Mouse (Mus musculus): ENCODE measurements around the gene Tex35. TPM values are rescaled to one million over a fixed set of nuclear protein-coding genes. Genes with fewer than 3 reads are reported as not detected.

Tex35 gene
- not detected in 2 replicates for total RNA-seq (2017)

DNA sequence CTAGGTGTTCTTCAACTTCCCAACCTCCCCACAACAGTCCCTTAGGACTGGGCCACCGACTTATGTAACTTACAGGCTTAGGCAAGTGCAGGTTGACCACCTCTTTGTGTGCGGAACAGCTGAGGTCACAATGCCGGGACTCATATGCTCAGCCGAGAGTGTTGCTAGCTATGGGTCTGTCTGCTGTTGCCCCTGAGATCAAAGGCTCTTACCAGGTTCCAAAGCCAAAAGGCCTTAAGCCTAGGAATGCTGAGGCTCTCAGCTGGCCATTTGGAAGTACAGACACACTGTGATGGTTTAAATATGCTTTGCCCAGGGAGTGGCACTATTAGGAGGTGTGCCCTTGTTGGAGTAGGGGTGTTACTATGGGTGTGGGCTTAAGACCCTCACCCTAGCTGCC lies at the start of gene Tex35:
Gene Tex35 (minus strand): TSS at position 101 of the 400 bp plus-strand sequence.
- ATAC-seq (replicated peaks in 1 of 2; ENCODE audit: insufficient read depth in 1 of 2, low FRiP score in 2 of 2, low TSS enrichment in 1 of 2, low read depth in 1 of 2, poor library complexity in 2 of 2, severe bottlenecking in 2 of 2), result no peak

DNA sequence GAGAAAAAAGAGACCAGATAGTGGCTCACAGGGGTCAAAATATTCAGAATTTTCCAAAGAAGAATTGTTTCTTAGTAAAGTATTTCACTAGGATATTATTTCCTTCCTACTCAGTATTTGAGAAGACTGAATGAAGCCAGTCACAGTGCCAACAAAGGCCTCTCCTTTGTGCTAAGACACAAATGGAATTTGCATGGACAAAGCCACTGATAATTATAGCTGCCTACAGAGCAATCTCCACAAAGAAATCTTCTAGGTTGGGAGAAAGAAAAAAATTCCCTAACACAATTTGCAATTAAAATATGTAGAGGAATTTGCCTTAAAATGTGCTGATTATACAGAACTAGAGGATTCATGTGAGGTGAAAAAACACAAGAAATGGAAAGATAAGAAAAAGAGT lies 45.3 kb upstream of the Tex35 start:
- ATAC-seq (replicated peaks in 1 of 2; ENCODE audit: insufficient read depth in 1 of 2, low FRiP score in 2 of 2, low TSS enrichment in 1 of 2, low read depth in 1 of 2, poor library complexity in 2 of 2, severe bottlenecking in 2 of 2), result no peak

GRCm38 (mm10) chr1:157150107-157150506 lies 41.6 kb upstream of the Tex35 start:
- ATAC-seq (replicated peaks in 1 of 2; ENCODE audit: insufficient read depth in 1 of 2, low FRiP score in 2 of 2, low TSS enrichment in 1 of 2, low read depth in 1 of 2, poor library complexity in 2 of 2, severe bottlenecking in 2 of 2), result no peak

GRCm38 (mm10) chr1:157144621-157145020 lies 36.1 kb upstream of the Tex35 start:
- no peak for ATAC-seq (replicated peaks in 1 of 2; ENCODE audit: insufficient read depth in 1 of 2, low FRiP score in 2 of 2, low TSS enrichment in 1 of 2, low read depth in 1 of 2, poor library complexity in 2 of 2, severe bottlenecking in 2 of 2)

DNA sequence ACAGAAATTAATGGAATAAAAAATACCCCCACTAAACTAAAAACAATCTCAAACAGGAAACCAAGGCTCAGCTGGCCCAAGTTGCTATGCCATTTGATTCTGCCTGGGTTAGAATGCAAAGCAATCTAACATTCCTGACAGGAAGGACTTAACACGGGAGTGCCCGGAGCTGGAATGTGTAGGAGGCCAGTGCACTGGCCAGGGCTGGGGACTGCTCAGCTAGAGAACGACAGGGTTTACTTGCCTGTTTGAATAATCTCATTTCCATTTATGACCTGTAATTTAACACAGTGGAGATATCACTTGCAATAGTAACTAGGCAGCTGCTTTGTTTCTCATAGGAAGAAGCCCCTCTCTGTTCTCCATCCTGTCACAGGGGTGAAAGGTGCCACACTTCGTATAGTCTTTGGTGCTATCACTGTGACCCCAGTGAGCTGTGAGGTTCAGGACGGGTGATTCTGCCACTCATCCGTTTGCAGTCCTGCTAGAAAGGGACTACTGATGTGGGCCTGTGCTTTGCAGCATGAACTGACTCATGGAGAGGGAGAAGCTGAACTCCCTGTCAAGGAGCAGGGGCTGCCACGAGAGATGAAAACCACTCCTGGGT lies 34.9 kb upstream of the Tex35 start:
- no peak for ATAC-seq (replicated peaks in 1 of 2; ENCODE audit: insufficient read depth in 1 of 2, low FRiP score in 2 of 2, low TSS enrichment in 1 of 2, low read depth in 1 of 2, poor library complexity in 2 of 2, severe bottlenecking in 2 of 2)

- ATAC-seq (replicated peaks in 1 of 2; ENCODE audit: insufficient read depth in 1 of 2, low FRiP score in 2 of 2, low TSS enrichment in 1 of 2, low read depth in 1 of 2, poor library complexity in 2 of 2, severe bottlenecking in 2 of 2), result no peak
These were observed 32.5 kb upstream of the Tex35 start for GRCm38 (mm10) chr1:157141014-157141413.

DNA sequence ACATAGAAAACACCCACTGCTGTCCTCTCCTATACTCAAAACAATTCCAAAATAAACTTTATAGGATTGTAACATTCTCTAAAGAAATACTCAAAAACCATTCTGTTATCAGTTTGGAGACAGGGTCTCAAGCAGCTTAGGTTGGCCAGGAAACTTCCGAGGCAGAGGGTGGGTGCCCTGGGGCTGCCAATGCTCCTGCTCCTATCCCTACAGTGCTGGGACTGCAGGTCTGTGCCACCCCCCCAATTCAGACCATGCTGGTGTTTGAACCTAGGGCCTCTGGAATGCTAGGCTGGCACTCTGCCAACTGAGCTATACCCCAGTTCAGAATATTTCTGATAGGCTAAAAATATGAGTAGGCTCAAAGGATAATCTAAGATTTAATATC lies 29.4 kb upstream of the Tex35 start:
- ATAC-seq (replicated peaks in 1 of 2; ENCODE audit: insufficient read depth in 1 of 2, low FRiP score in 2 of 2, low TSS enrichment in 1 of 2, low read depth in 1 of 2, poor library complexity in 2 of 2, severe bottlenecking in 2 of 2), result no peak

- no peak for ATAC-seq (replicated peaks in 1 of 2; ENCODE audit: insufficient read depth in 1 of 2, low FRiP score in 2 of 2, low TSS enrichment in 1 of 2, low read depth in 1 of 2, poor library complexity in 2 of 2, severe bottlenecking in 2 of 2)
These were observed 28.8 kb upstream of the Tex35 start for GRCm38 (mm10) chr1:157137132-157137853.

DNA sequence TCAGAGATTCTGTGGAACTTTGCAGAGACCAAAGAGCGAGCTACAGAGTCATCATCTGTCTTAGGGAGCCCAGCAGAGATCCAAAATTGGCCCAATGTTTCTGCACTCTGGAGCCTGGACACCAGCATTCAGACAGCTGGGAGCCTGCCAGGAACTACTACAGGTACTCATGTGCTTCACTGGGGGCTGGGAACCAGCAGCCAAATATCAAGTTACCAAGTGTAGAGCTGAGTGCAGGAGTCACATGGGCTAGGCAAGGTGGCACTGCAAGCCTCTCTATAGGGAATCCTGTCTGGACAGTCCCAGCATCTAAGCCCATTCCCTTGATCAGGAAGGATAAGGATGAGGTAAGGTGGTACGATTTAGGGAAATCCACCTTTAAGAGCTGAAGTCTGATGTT lies 19.7 kb upstream of the Tex35 start:
- ATAC-seq (replicated peaks in 1 of 2; ENCODE audit: insufficient read depth in 1 of 2, low FRiP score in 2 of 2, low TSS enrichment in 1 of 2, low read depth in 1 of 2, poor library complexity in 2 of 2, severe bottlenecking in 2 of 2), result no peak

GRCm38 (mm10) chr1:157123836-157124235 lies 15.4 kb upstream of the Tex35 start:
- no peak for ATAC-seq (replicated peaks in 1 of 2; ENCODE audit: insufficient read depth in 1 of 2, low FRiP score in 2 of 2, low TSS enrichment in 1 of 2, low read depth in 1 of 2, poor library complexity in 2 of 2, severe bottlenecking in 2 of 2)

- no peak for ATAC-seq (replicated peaks in 1 of 2; ENCODE audit: insufficient read depth in 1 of 2, low FRiP score in 2 of 2, low TSS enrichment in 1 of 2, low read depth in 1 of 2, poor library complexity in 2 of 2, severe bottlenecking in 2 of 2)
These were observed 10.7 kb upstream of the Tex35 start for GRCm38 (mm10) chr1:157119168-157119567.

- no peak for ATAC-seq (replicated peaks in 1 of 2; ENCODE audit: insufficient read depth in 1 of 2, low FRiP score in 2 of 2, low TSS enrichment in 1 of 2, low read depth in 1 of 2, poor library complexity in 2 of 2, severe bottlenecking in 2 of 2)
These were observed 9.0 kb upstream of the Tex35 start for GRCm38 (mm10) chr1:157117440-157117839.

GRCm38 (mm10) chr1:157114492-157114891 lies 6.0 kb upstream of the Tex35 start:
- no peak for ATAC-seq (replicated peaks in 1 of 2; ENCODE audit: insufficient read depth in 1 of 2, low FRiP score in 2 of 2, low TSS enrichment in 1 of 2, low read depth in 1 of 2, poor library complexity in 2 of 2, severe bottlenecking in 2 of 2)

- no peak for ATAC-seq (replicated peaks in 1 of 2; ENCODE audit: insufficient read depth in 1 of 2, low FRiP score in 2 of 2, low TSS enrichment in 1 of 2, low read depth in 1 of 2, poor library complexity in 2 of 2, severe bottlenecking in 2 of 2)
These were observed 1.9 kb upstream of the Tex35 start for GRCm38 (mm10) chr1:157110287-157110835.

- peak; percentile 97 for ATAC-seq (replicated peaks in 1 of 2; ENCODE audit: insufficient read depth in 1 of 2, low FRiP score in 2 of 2, low TSS enrichment in 1 of 2, low read depth in 1 of 2, poor library complexity in 2 of 2, severe bottlenecking in 2 of 2)
These were observed 7.2 kb downstream of the Tex35 start for GRCm38 (mm10) chr1:157101122-157101865.

- no peak for ATAC-seq (replicated peaks in 1 of 2; ENCODE audit: insufficient read depth in 1 of 2, low FRiP score in 2 of 2, low TSS enrichment in 1 of 2, low read depth in 1 of 2, poor library complexity in 2 of 2, severe bottlenecking in 2 of 2)
These were observed 12.9 kb downstream of the Tex35 start for GRCm38 (mm10) chr1:157095534-157095933.

DNA sequence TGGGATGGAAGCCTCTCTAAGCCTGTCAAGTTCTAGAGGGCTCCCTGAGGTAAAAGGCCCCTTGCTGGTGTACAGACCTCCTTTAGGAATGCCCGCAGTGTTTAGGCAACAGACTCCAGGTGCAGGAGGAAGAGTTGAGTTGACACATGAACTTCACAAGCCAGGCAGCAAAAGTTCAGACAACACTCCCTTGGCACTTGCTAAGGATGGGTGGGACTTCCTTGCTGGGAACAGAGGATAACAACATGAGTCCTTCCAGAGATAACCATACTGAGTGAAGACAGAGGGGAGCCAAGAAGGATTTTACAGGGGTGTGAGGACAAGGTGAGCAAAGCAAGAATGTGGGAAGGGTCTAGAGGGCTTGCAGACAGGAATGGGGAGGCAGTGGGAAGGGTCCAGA lies 15.9 kb downstream of the Tex35 start:
- no peak for ATAC-seq (replicated peaks in 1 of 2; ENCODE audit: insufficient read depth in 1 of 2, low FRiP score in 2 of 2, low TSS enrichment in 1 of 2, low read depth in 1 of 2, poor library complexity in 2 of 2, severe bottlenecking in 2 of 2)

DNA sequence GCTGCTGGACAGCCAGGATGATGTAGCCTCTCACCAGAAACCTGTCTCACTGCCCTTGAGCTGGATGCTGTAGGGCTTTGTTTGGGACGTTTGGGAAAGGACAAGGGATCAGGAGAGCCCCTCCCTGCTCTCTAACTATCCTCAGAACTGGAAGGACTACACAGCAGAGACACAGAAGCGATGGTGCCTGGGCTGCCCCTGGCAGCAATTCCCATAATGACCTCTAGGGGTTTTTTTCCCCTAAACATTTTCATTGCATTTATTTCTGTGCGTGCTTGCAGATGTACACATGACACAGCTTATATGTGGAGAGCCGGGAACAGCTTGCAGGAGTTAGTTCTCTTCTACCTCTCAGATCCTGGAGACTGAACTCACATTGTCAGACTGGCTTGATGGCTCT lies 16.3 kb downstream of the Tex35 start:
- no peak; a peak in 1 of 4 replicates for ATAC-seq (replicated peaks in 1 of 2; ENCODE audit: insufficient read depth in 1 of 2, low FRiP score in 2 of 2, low TSS enrichment in 1 of 2, low read depth in 1 of 2, poor library complexity in 2 of 2, severe bottlenecking in 2 of 2)

All from hematopoietic stem cell, adult 5-6 weeks (primary cell).